Mouse (Mus musculus) G1E (cell line): ENCODE measurements around the gene Unc5c. TPM values are rescaled to one million over a fixed set of nuclear protein-coding genes. Genes with fewer than 3 reads are reported as not detected.

Experiments used
- ATAC-seq: 2 replicates; pipeline ENCODE4 v1.8.0; 2016; ENCODE audit warnings: mild to moderate bottlenecking; ENCODE audit not compliant: insufficient number of reproducible peaks, poor library complexity, low FRiP score, severe bottlenecking; ENCODE audit errors: extremely low read depth
- DNase-seq: peaks from one replicate; pipeline ENCODE4 v3.0.0; 2012; ENCODE audit warnings: low spot score
- H3K27me3 ChIP-seq: 2 replicates; pipeline ENCODE4 v1.6.1; 2012; ENCODE audit warnings: mild to moderate bottlenecking, low read length, inconsistent platforms; ENCODE audit not compliant: insufficient read depth
- H3K36me3 ChIP-seq: replicated peaks from 2 replicates; pipeline ENCODE3; 2012; ENCODE audit warnings: mild to moderate bottlenecking, inconsistent platforms
- H3K4me1 ChIP-seq: 2 replicates; pipeline ENCODE4 v1.6.1; 2012; ENCODE audit warnings: low read depth, low read length, inconsistent platforms, mixed read lengths; ENCODE audit not compliant: insufficient read depth
- H3K4me3 ChIP-seq: 2 replicates; pipeline ENCODE4 v1.5.1; 2012; ENCODE audit warnings: low read depth, mild to moderate bottlenecking, inconsistent platforms, low read length, moderate library complexity, mixed read lengths
- H3K9me3 ChIP-seq: replicated peaks from 2 replicates; pipeline ENCODE4 v1.6.1; 2012; ENCODE audit warnings: inconsistent platforms
- CTCF ChIP-seq: IDR thresholded peaks from 2 replicates; pipeline ENCODE4 v1.5.1; 2012; ENCODE audit warnings: low read depth, low read length, inconsistent platforms, mixed read lengths
- GATA1 ChIP-seq: IDR thresholded peaks from 2 replicates; pipeline ENCODE4 v1.6.1; 2012; ENCODE audit warnings: borderline replicate concordance, low read length, inconsistent platforms, mixed read lengths
- GATA2 ChIP-seq: IDR thresholded peaks from 2 replicates; pipeline ENCODE4 v1.6.1; 2012; ENCODE audit warnings: low read depth, low read length, inconsistent platforms, borderline replicate concordance
- POLR2AphosphoS5 ChIP-seq: IDR thresholded peaks from 2 replicates; pipeline ENCODE4 v1.6.1; 2012; ENCODE audit warnings: low read depth, low read length, inconsistent platforms; ENCODE audit not compliant: insufficient replicate concordance
- TAL1 ChIP-seq: conservative IDR thresholded peaks from 2 replicates; pipeline ENCODE4 v1.6.1; 2012; ENCODE audit warnings: low read depth, low read length, inconsistent platforms, mixed read lengths
- polyA plus RNA-seq: library from polyadenylated mRNA; stranded (reverse); fragments of >175 nt; gene quantifications from 2 replicates; pipeline ENCODE4 v1.2.3, GENCODE M21; 2012
- total RNA-seq, 2 experiments: library from RNA; stranded (forward) in 1 of 2; stranded (reverse) in 1 of 2; fragments of 200-1000 nt in 1 of 2; fragments of >200 nt in 1 of 2; fragmentation: Nextera tagmentation in 1 of 2; gene quantifications; 2 replicates each; pipeline ENCODE4 v1.2.3; 2014 to 2017

Unc5c gene
- total and polyA plus RNA-seq, 3 experiments = 0.33 TPM; not detected in 2

GRCm38 (mm10) chr3:141552960-141553359 lies 87.9 kb downstream of the Unc5c start:
- DNase-seq (no peak), ATAC-seq (no peak)
- H3K36me3 ChIP-seq = no peaks in the 10 kb centered on the region
- no peak overlapping the region for H3K4me3 ChIP-seq
- no peaks in the 10 kb centered on the region for H3K9me3 ChIP-seq
- H3K27me3 ChIP-seq = no peaks in the 10 kb centered on the region
- TF ChIP-seq GATA1 (no peak), POLR2AphosphoS5 (no peak), CTCF (no peak), GATA2 (no peak), TAL1 (no peak)
- no peaks in the 10 kb centered on the region for H3K4me1 ChIP-seq

GRCm38 (mm10) chr3:141557072-141557471 lies 92.1 kb downstream of the Unc5c start:
- H3K36me3 ChIP-seq = no peaks in the 10 kb centered on the region
- TF ChIP-seq TAL1 (no peak), POLR2AphosphoS5 (no peak), GATA1 (no peak), CTCF (no peak), GATA2 (no peak)
- no peaks in the 10 kb centered on the region for H3K4me1 ChIP-seq
- no peak for ATAC-seq
- H3K27me3 ChIP-seq = no peaks in the 10 kb centered on the region
- no peak overlapping the region for H3K4me3 ChIP-seq
- no peaks in the 10 kb centered on the region for H3K9me3 ChIP-seq
- no peak for DNase-seq

DNA sequence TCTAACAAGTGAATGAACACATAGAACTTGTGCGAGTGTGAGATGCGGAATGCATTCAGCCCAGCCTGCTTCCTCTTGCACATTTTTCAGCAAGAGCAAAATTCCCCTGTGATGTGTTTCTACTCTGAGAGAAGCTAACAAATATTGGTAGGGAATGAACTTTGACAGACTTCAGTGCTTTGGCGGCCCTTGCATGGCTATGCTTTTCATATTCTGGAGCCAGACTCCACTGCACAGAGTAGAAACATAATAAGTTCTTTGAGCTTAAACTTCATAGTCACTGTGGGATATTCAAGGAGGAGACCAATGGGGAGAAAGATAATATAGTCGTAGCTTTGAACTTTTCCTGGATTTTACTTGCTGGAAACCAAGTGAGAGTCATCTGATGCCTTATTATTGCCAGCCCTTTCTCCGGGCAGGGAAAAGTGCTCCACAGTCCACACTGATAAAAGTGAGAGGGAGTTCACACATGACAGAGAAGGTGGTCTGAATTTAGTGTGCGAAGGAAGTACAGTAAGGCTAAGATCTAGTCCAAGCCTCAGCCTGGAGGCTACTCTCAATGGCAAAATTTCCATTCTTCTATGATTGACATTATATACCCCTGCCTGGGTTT lies 110.2 kb downstream of the Unc5c start:
- DNase-seq (no peak), ATAC-seq (no peak)
- H3K4me3 ChIP-seq = no peak overlapping the region
- H3K36me3 ChIP-seq = no peaks in the 10 kb centered on the region
- TF ChIP-seq CTCF (no peak), TAL1 (no peak), POLR2AphosphoS5 (no peak), GATA2 (no peak), GATA1 (no peak)
- H3K27me3 ChIP-seq = no peaks in the 10 kb centered on the region
- H3K4me1 ChIP-seq = no peaks in the 10 kb centered on the region
- H3K9me3 ChIP-seq = no peaks in the 10 kb centered on the region

GRCm38 (mm10) chr3:141577382-141577781 lies 112.4 kb downstream of the Unc5c start:
- Histone ChIP-seq H3K4me1 (no peaks in the 10 kb centered on the region), H3K9me3 (no peaks in the 10 kb centered on the region), H3K36me3 (no peaks in the 10 kb centered on the region), H3K4me3 (no peak overlapping the region), H3K27me3 (no peaks in the 10 kb centered on the region)
- TF ChIP-seq POLR2AphosphoS5 (no peak), GATA2 (no peak), GATA1 (no peak), TAL1 (no peak), CTCF (no peak)
- DNase-seq (no peak), ATAC-seq (no peak)

DNA sequence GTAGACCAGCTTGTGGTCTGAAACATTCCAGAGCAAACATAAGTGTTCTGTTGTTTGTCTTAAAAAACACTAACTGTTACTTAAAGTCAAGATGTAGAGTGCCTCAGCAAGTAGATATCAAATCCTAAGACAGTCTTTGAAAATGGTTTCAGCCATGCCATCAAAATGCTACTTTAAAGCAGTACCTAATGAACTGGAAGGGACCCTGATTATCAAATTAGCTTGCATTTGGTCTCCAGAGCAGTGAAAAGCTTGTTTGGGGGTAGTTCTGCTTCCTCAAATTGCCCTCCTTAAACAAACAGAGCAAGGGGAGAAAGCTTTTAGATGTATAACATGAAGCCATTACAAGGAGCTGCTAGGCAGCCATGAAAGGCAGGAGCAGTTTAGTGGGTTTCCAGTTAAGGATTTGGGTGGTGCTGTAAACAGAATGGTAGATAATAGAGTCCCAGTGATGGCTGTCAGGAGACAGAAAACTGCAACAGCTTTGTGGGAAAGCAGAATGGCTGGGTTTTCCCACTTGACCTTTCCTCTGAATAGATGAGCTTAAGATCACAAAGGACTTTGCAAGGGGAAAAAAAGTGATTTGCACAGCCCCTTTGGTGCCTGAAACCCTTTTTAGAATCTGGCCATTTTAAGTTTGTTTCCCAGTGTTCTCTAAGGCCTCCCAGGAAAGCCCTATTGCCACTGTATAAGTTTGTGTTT lies 116.3 kb downstream of the Unc5c start:
- Histone ChIP-seq H3K36me3 (no peaks in the 10 kb centered on the region), H3K27me3 (no peaks in the 10 kb centered on the region), H3K9me3 (no peaks in the 10 kb centered on the region), H3K4me3 (no peak overlapping the region), H3K4me1 (no peaks in the 10 kb centered on the region)
- ATAC-seq (no peak), DNase-seq (no peak)
- TF ChIP-seq GATA2 (no peak), GATA1 (no peak), CTCF (no peak), POLR2AphosphoS5 (no peak), TAL1 (no peak)

DNA sequence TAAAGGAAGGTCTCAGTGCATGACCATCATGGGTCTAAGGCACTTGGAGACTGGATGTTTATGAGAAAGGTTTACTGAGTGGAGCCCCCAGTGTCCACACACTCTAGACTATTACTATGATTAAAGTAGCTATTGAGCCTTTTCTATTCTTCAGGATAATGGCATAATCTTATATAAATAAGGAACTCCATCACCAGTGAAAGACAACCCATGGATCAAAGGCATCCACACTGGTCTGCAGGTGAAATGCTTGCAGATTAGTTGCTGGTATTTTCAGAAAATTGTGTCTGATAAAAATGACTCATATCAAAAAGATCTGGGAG lies 116.8 kb downstream of the Unc5c start:
- ATAC-seq (no peak), DNase-seq (no peak)

More for the DNA sequence above, 116.8 kb downstream of the Unc5c start:
- H3K4me3 ChIP-seq = no peak overlapping the region
- no peaks in the 10 kb centered on the region for H3K9me3 ChIP-seq
- TF ChIP-seq GATA1 (no peak), TAL1 (no peak), GATA2 (no peak)
- no peaks in the 10 kb centered on the region for H3K27me3 ChIP-seq
- no peaks in the 10 kb centered on the region for H3K4me1 ChIP-seq
- H3K36me3 ChIP-seq = no peaks in the 10 kb centered on the region
